Mouse (Mus musculus): ENCODE data around the gene Ppt2.

The Ppt2 gene

DNA sequence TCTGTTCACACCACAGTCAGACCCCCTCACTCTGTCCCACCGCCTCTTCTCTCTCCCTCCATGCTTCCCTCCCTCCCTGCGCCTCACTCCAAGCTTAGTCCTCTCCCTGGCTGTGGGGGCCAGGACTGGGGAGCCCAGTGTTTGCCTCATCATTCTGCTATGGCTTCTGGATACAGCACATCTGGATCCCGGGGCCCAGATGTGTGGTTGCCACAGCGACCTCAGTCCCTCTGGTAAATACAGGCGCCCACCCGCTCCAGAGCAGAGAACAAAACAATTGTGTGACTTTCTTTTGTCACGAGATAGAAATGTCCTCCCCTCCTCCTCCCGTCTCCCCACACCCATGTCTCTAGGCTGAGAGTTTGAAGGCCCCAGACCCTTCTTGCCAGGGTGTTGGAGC lies 28.4 kb upstream of the Ppt2 start:
- no peak for DNase-seq (ENCODE audit: low spot score)

DNA sequence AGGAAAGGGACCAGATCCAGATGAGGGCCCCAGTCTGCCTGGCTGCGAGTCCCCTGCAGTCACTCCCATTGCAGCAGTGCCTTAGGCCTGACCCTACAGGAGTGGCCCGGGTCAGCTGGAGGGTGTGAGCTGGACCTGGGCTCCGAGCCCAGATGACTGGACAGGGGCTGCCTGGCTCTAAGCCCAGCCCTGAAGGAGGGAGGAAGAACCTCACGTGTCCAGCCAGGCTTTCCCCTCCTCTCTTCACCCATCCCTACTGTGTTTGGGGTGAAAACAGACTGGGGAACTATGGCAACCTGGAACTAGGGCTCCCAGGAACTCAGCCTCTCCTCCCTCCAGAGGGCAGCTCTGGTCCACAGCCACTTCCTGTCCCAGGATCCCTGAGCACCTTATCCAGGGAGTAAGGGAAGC lies 27.3 kb upstream of the Ppt2 start:
- DNase-seq (ENCODE audit: low spot score), result peak; percentile 98

GRCm38 (mm10) chr17:34655160-34655559 lies 26.9 kb upstream of the Ppt2 start:
- DNase-seq (ENCODE audit: low spot score), result peak; percentile 29

GRCm38 (mm10) chr17:34654392-34654791 lies 26.1 kb upstream of the Ppt2 start:
- DNase-seq (ENCODE audit: low spot score), result peak; percentile 49

DNA sequence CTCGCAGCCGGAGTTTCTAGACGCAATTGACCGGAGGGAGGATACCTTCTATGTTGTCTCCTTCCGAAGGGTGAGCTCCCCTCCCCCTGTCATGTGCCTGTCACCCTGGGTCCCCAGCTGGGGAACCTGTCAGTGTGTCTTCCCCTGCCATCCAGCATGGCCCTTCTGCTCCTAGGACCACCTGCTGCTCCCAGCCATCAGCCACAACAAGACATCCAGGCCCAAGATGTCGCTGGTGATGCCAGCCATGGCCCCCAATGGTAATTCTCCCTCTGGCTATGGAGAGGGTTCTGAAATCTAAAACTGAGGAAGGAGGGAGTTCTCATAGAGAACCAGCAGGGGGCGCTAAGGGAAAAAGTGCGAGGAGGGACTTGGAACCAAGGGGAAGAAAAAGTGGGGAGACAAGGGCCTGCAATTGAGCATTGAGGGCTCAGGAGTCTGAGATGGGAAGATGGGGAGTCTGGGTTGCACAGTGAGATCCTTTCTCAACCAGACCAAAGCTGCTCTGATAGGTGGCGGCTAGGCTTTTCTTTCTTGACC lies 25.5 kb upstream of the Ppt2 start:
- DNase-seq (ENCODE audit: low spot score), result peak; percentile 78

- no peak for DNase-seq (ENCODE audit: low spot score)
These were observed 24.7 kb upstream of the Ppt2 start for GRCm38 (mm10) chr17:34652985-34653384.

DNA sequence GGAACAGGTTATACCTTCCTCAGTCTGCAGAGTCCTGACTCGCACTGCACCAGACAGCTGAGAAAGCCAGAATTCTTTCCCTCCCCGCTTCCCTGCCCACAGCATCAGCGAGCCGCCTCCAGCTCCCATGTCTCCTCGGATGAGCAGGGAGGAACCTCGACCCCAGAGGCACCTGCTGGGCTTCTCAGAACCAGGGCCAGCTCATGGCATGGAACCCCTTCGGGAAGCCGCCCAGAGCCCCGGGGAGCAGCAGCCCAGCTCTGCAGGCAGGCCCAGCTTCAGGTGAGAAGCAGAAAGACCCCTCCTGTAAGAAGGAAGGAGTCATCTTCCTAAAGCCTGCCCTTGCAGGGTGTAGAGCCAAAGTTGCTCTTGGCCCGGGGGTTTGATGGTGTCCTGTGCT lies 24.2 kb upstream of the Ppt2 start:
- DNase-seq (ENCODE audit: low spot score), result no peak

DNA sequence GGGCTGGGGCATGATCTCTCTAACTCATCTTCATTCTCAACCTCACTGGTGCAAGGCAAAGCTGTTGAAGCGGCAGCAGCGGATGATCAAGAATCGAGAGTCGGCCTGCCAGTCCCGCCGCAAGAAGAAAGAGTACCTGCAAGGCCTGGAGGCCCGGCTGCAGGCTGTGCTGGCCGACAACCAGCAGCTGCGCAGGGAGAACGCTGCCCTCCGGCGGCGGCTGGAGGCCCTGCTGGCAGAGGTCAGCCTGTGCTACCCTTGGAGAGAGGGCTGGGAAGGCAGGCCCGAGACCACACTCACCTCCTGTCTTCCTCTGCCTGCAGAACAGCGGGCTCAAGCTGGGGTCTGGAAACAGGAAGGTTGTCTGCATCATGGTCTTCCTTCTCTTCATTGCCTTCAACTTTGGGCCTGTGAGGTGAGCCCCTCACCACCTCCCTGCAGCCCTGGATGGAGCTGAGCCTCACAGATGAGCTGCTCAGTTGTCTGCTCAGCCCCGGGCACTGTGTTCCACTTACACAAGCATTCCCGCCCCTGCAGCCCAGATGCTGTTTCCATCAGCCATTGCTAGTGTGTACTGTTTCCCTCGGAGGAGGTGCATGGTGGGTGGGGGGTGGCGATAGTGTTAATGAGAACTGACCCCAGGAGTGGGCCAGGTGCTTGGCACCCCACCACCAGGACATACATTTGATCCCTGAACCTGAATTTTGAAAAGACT lies 23.4 kb upstream of the Ppt2 start:
- DNase-seq (ENCODE audit: low spot score), result peak; percentile 77

GRCm38 (mm10) chr17:34650781-34651180 lies 22.5 kb upstream of the Ppt2 start:
- no peak for DNase-seq (ENCODE audit: low spot score)

- DNase-seq (ENCODE audit: low spot score), result no peak
These were observed 21.0 kb upstream of the Ppt2 start for GRCm38 (mm10) chr17:34649106-34649864.

DNA sequence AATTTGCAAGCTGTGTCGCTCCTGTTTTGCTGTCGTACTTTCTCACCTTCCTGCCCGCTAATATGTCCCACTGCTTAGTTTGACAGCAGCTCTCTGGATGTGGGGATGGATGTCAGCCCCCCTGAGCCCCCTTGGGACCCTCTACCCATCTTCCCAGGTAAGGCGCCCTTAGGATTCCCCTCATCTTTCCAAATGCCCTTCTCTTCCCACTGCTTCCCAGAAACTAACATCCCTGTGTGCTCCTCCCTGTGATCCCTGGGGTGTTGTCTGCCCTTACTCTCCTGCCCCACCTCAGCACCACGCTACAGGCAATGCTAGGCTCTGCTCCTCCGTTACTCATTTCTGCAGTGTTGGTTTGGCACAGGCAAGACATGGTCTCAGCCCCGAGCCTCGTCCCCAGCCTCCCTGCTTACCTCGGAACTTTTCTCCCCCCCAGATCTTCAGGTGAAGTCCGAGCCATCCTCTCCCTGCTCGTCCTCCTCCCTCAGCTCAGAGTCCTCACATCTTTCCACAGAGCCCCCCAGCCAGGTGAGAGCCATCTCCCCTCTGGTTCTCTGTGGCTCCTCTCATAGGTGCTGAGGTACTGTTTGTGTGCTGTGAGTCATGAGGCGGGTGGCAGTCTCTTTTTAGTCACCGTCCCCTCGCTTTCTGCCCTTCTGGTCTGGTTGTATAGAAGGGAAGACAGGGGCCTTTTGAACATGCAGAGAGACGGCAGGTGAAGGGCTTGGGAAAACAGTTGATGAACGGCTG lies 20.0 kb upstream of the Ppt2 start:
- no peak for DNase-seq (ENCODE audit: low spot score)

DNA sequence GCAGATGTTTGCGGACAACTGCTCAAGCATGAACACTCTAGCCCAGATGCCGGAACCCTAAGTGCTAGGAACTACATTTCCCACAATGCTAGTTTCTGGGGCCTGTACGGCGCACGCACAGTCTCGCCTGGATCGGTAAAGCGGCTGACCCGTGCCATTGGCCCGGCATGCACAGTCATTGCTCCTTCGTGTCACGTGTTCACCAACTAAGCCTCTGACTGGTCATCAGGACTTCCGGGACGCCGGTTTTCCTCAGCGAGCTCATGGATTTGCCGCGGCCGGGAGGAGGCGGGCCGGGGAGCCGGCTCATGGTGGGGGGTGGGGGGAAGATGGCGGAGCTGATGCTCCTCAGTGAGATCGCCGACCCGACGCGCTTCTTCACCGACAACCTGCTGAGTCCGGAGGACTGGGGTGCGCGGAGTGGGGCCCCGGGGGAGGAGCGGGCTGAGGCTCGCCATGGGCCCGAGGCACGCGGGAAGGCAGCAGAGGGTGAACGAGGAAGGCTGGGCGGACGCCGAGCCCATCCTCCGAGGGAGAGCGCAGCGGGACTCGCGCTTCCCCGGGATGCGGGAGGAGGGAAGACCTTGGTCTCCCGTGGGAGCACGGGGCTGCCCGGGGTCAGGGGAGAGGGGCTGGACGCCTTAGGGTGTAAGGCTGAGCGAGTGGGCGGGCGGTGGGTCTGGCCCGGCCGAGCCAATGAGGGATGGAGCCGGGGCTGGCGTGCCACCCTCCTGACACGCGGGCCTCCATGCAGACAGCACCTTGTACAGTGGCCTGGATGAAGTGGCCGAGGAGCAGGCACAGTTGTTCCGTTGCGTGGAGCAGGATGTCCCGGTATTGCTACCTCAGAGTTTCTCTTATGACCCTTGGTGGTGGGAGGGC lies 18.8 kb upstream of the Ppt2 start, which contains the start of gene Atf6b:
Gene Atf6b (plus strand): TSS at position 241 of the 882 bp plus-strand sequence.
- peak; percentile 98 for DNase-seq (ENCODE audit: low spot score)

DNA sequence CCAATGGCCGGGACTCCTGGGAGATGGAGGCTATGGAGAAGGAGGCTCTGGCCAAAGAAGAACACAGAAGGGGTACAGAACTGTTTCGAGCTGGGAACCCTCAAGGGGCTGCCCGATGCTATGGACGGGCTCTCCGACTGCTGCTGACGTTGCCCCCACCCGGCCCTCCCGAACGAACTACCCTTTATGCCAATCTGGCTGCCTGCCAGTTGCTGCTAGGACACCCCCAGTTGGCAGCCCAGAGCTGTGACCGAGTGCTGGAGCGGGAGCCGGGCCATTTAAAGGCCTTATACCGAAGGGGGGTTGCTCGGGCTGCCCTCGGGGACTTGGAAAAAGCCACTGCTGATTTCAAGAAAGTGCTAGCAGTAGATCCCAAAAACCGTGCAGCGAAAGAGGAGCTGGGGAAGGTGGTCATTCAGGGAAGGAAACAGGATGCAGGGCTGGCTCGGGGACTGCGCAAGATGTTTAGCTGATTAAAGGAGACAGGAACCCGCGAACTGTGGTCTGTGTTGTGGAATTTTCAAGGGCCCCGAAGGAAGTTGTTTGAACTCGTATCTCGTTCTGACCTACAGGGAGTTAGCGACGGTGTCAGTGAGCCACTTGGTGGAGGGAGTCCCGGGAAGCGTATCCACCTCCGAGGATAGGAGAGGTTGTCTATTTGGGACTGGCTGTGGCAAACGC lies 17.7 kb upstream of the Ppt2 start:
- DNase-seq (ENCODE audit: low spot score), result no peak

- peak; percentile 42 for DNase-seq (ENCODE audit: low spot score)
These were observed 17.0 kb upstream of the Ppt2 start for GRCm38 (mm10) chr17:34645256-34645829.

GRCm38 (mm10) chr17:34644608-34645007 lies 16.3 kb upstream of the Ppt2 start, which contains the start of gene Fkbpl:
Fkbpl (plus strand) TSS chr17:34644764.
- peak; percentile 99 for DNase-seq (ENCODE audit: low spot score)

DNA sequence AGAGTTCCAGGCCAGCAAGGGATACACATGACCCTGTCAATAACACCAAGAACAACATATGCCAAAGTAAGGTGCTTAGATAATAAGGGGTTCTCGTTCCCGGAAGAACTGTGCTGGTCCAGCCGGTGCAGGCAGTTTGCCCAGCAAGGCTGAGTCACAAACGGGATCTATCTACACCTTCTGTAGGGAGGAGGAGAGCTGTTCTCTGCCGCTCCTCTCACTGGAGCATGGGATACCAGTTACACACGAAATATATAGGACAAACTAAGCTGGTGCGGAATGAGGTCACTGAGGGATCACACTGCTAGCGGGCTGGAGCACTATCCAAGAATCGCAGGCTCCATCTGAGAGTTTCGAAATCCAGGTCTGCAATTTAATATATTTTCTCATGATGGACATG lies 15.6 kb upstream of the Ppt2 start:
- peak; percentile 67 for DNase-seq (ENCODE audit: low spot score)

- no peak for DNase-seq (ENCODE audit: low spot score)
These were observed 15.1 kb upstream of the Ppt2 start for GRCm38 (mm10) chr17:34643379-34643778.

GRCm38 (mm10) chr17:34641945-34642344 lies 13.6 kb upstream of the Ppt2 start:
- no peak for DNase-seq (ENCODE audit: low spot score)

GRCm38 (mm10) chr17:34640778-34641601 lies 12.7 kb upstream of the Ppt2 start:
- DNase-seq (ENCODE audit: low spot score), result no peak
